Mouse (Mus musculus) ES-E14 (cell line): ENCODE results near the gene Tchh.

ENCODE experiments used
- CHD2 ChIP-seq: IDR thresholded peaks from 2 replicates; pipeline ENCODE4 v1.6.1; 2014; ENCODE audit warnings: mild to moderate bottlenecking, low read depth, low read length, inconsistent platforms
- MAFK ChIP-seq: IDR thresholded peaks from 2 replicates; pipeline ENCODE4 v1.6.1; 2014; ENCODE audit warnings: mild to moderate bottlenecking, low read depth, low read length, inconsistent platforms; ENCODE audit not compliant: insufficient read depth
- ZC3H11A ChIP-seq: IDR thresholded peaks from 2 replicates; pipeline ENCODE4 v1.6.1; 2012; ENCODE audit warnings: low read depth, mild to moderate bottlenecking, inconsistent platforms, low read length, borderline replicate concordance
- ZNF384 ChIP-seq: IDR thresholded peaks from 2 replicates; pipeline ENCODE4 v1.6.1; 2012; ENCODE audit warnings: low read depth, low read length, inconsistent platforms

GRCm38 (mm10) chr3:93443501-93444101 lies 1.5 kb downstream of the Tchh start:
- TF ChIP-seq ZNF384 (no peak), ZC3H11A (no peak), CHD2 (no peak), MAFK (no peak)
